Mouse (Mus musculus): ENCODE measurements around the gene Inhbe.

GRCm38 (mm10) chr10:127310523-127311475 lies 43.4 kb downstream of the Inhbe start:
- no peak for TF ChIP-seq GATA1 (IDR thresholded peaks at IDR 0.05; ENCODE audit: borderline replicate concordance, low read length)
- no peak for TF ChIP-seq FLI1 (IDR thresholded peaks at IDR 0.05; ENCODE audit: low read length)

All from megakaryocyte, embryonic 14.5 days (primary cell).